Mouse (Mus musculus) ES-E14 (cell line): Measurements from ENCODE around the gene Mydgf.

Source experiments
- CHD2 ChIP-seq: IDR thresholded peaks from 2 replicates; pipeline ENCODE4 v1.6.1; 2014; ENCODE audit warnings: mild to moderate bottlenecking, low read depth, low read length, inconsistent platforms
- HCFC1 ChIP-seq: IDR thresholded peaks from 2 replicates; pipeline ENCODE4 v1.6.1; 2012; ENCODE audit warnings: low read length, inconsistent platforms, borderline replicate concordance; ENCODE audit not compliant: insufficient read depth

- TF ChIP-seq HCFC1 (no peak), CHD2 (no peak)
These were observed 11.8 kb downstream of the Mydgf start for GRCm38 (mm10) chr17:56171881-56172280.
